Mouse (Mus musculus) cerebellum, adult 2 months (tissue): ENCODE measurements around the gene Map1s.

Experiments used
- CTCF ChIP-seq: fragments of 200-500 bp; IDR thresholded peaks from 2 replicates; pipeline ENCODE4 v1.5.1; 2011; ENCODE audit warnings: low read depth, mild to moderate bottlenecking, control low read depth, low read length, moderate library complexity, borderline replicate concordance; ENCODE audit not compliant: insufficient read depth
- POLR2A ChIP-seq: fragments of 200-500 bp; IDR thresholded peaks from 2 replicates; pipeline ENCODE4 v1.6.1; 2011; ENCODE audit warnings: low read length, control low read depth, borderline replicate concordance; ENCODE audit not compliant: insufficient read depth

DNA sequence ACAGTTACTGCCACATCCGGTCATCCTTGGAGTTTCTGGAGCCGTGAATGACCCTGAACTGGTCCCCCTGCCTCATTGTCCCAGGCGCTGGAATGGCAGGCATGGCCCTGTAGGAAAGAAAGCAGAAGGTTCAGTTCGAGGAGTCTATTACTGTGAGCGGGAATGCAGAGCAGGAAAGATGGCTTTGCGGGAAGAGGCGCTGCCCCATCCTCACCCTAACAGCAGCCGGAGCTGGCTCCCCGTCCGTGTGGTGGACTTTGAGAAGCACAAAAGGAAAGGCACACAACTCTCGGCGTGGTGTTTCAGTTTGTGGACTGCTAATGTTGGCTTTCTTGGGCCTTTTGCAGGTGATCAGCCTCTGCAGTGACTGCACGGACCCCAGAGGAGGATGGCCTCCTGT is 31.3 kb upstream of the Map1s start:
- TF ChIP-seq POLR2A (no peak), CTCF (no peak)
